19 mouse cellular contexts compared by ENCODE assay signal in genomic region chr7:144898506-144898905, GRCm38 (mm10). TPM values are rescaled to one million over a fixed set of nuclear protein-coding genes. Genes with fewer than 3 reads are reported as not detected.
A peak's percentile ranks its signal among the peaks of the same experiment; 100 is the strongest.
DNase-seq lines count a peak whose midpoint lies in the region; ATAC-seq and TF ChIP-seq lines count a peak whose summit lies in the region.
"Had no signal": no experiment of that assay in that cellular context is flagged by ENCODE, and none has a peak within 500 bp of the region (broad histone marks: within the 10 kb centered on the region; RNA-seq: fewer than 3 reads in every experiment).

No protein-coding gene starts in this region.

- H3K9ac ChIP-seq in hindbrain, embryonic 11.5 days (ENCODE audit: low read depth, low read length) = no peak overlapping the region
- H3K9ac ChIP-seq in midbrain, embryonic 14.5 days (replicated peaks; ENCODE audit: low read length) = 0 out of 2 replicates have a peak overlapping the region, but pooled peaks have one; percentile 1
- H3K9ac ChIP-seq: heart, embryonic 13.5 days; lung, embryonic 14.5 days had no signal

- peak; percentile 41 for DNase-seq in ZHBTc4 (ENCODE audit: low read depth, low spot score)
- DNase-seq in hindbrain, embryonic 11.5 days (ENCODE audit: low spot score) = no peak
- DNase-seq in midbrain, embryonic 14.5 days = peak; percentile 20
- DNase-seq in heart, adult 11 months = no peak
- no peak for DNase-seq in lung, postnatal 14 days
- no peak for DNase-seq in yolk sac, embryonic 10.5 days (ENCODE audit: low spot score)
- DNase-seq: cerebellum, adult 9-11 months; gastrocnemius, postnatal 14 days; layer of hippocampus, adult 9-11 months; lung, embryonic 14.5 days; right cerebral cortex, adult 18-20 months; spleen, adult 18-20 months; thymus, postnatal 4 days had no signal

- H3K9me3 ChIP-seq in E14TG2a.4 (ENCODE audit: low read length) = no peaks in the 10 kb centered on the region
- no peaks in the 10 kb centered on the region for H3K9me3 ChIP-seq in hindbrain, embryonic 11.5 days (ENCODE audit: control insufficient read depth, low read length)
- no peaks in the 10 kb centered on the region for H3K9me3 ChIP-seq in midbrain, embryonic 14.5 days (ENCODE audit: control insufficient read depth, low read length)
- H3K9me3 ChIP-seq: heart, embryonic 13.5 days had no signal

- H3K36me3 ChIP-seq in E14TG2a.4 (ENCODE audit: insufficient read depth, low read length) = peaks cover 22% of the 10 kb centered on the region
- H3K36me3 ChIP-seq in hindbrain, embryonic 11.5 days (ENCODE audit: control insufficient read depth, insufficient read depth, low read length) = no peaks in the 10 kb centered on the region
- no peaks in the 10 kb centered on the region for H3K36me3 ChIP-seq in midbrain, embryonic 14.5 days (ENCODE audit: control insufficient read depth, insufficient read depth, low read length)
- H3K36me3 ChIP-seq: heart, embryonic 13.5 days had no signal

- peaks cover 90% of the 10 kb centered on the region for H3K4me1 ChIP-seq in E14TG2a.4 (replicated peaks; ENCODE audit: low read depth, low read length)
- H3K4me1 ChIP-seq in hindbrain, embryonic 11.5 days (replicated peaks; ENCODE audit: control insufficient read depth, insufficient read depth, low read length) = peaks cover 4% of the 10 kb centered on the region
- peaks cover 20% of the 10 kb centered on the region for H3K4me1 ChIP-seq in midbrain, embryonic 14.5 days (ENCODE audit: control insufficient read depth, insufficient read depth, low read length)

- 20% methylated on average over 6 of the region's 6 CpGs for WGBS in hindbrain, embryonic 11.5 days
- 16% methylated on average over 6 of the region's 6 CpGs for WGBS in midbrain, embryonic 14.5 days

- no peak for TF ChIP-seq CTCF in E14TG2a.4 (conservative IDR thresholded peaks at IDR 0.05; ENCODE audit: low read length)

- H3K27ac ChIP-seq in hindbrain, embryonic 11.5 days (ENCODE audit: low read depth, low read length) = no peak overlapping the region
- no peak overlapping the region for H3K27ac ChIP-seq in midbrain, embryonic 14.5 days (replicated peaks; ENCODE audit: low read depth, low read length)
- H3K27ac ChIP-seq: heart, embryonic 13.5 days; kidney, postnatal 0 days had no signal

- peak overlapping the region; percentile 84 for H3K4me2 ChIP-seq in hindbrain, embryonic 11.5 days (replicated peaks; ENCODE audit: low read depth, low read length)
- H3K4me2 ChIP-seq in midbrain, embryonic 14.5 days (ENCODE audit: low read length) = peak overlapping the region; percentile 93
- H3K4me2 ChIP-seq: heart, embryonic 13.5 days; lung, embryonic 14.5 days had no signal

- H3K4me3 ChIP-seq in E14TG2a.4 (replicated peaks; ENCODE audit: low read length) = peak overlapping the region; percentile 79
- peak overlapping the region; percentile 49 for H3K4me3 ChIP-seq in hindbrain, embryonic 11.5 days (ENCODE audit: low read depth, low read length)
- H3K4me3 ChIP-seq in midbrain, embryonic 14.5 days (replicated peaks; ENCODE audit: low read depth, low read length) = peak overlapping the region; percentile 44; the same call in 1 of the 2 replicates
- H3K4me3 ChIP-seq: heart, embryonic 13.5 days had no signal

- no peak for ATAC-seq in hindbrain, embryonic 11.5 days (ENCODE audit: low FRiP score)
- ATAC-seq in midbrain, embryonic 14.5 days (ENCODE audit: low FRiP score, low TSS enrichment) = no peak

- peaks cover 35% of the 10 kb centered on the region for H3K27me3 ChIP-seq in E14TG2a.4 (ENCODE audit: insufficient read depth, low read length)
- H3K27me3 ChIP-seq in hindbrain, embryonic 11.5 days (ENCODE audit: control insufficient read depth, insufficient read depth, low read length) = peaks cover 22% of the 10 kb centered on the region
- H3K27me3 ChIP-seq in midbrain, embryonic 14.5 days (ENCODE audit: control insufficient read depth, insufficient read depth, low read length) = peaks cover 4% of the 10 kb centered on the region

RNA-seq across cellular contexts. Expression of gene Fgf15, which starts 2.2 kb away (rescaled TPM):
- polyA plus RNA-seq in hindbrain, embryonic 11.5 days (2014; fragmentation: Nextera tagmentation; extraction: Ambion mirVana) = 60.2 and 68.2 TPM in 2 replicates
- 44.5 and 62.6 TPM in 2 replicates for polyA plus RNA-seq in midbrain, embryonic 14.5 days (2014; fragmentation: Nextera tagmentation; extraction: Ambion mirVana)
- polyA plus RNA-seq: liver, adult 2 months; lung, embryonic 14.5 days; testis, adult 2 months had no signal

RNA-seq across cellular contexts. Expression of gene LTO1, which starts 16.4 kb away (rescaled TPM):
- 27.3 and 28.9 TPM in 2 replicates for polyA plus RNA-seq in hindbrain, embryonic 11.5 days (2014; fragmentation: Nextera tagmentation; extraction: Ambion mirVana)
- 25.4 and 34.8 TPM in 2 replicates for polyA plus RNA-seq in midbrain, embryonic 14.5 days (2014; fragmentation: Nextera tagmentation; extraction: Ambion mirVana)

RNA-seq across cellular contexts. Expression of gene Ccnd1, which starts 41.2 kb away (rescaled TPM):
- polyA plus RNA-seq in hindbrain, embryonic 11.5 days (2014; fragmentation: Nextera tagmentation; extraction: Ambion mirVana) = 185 and 200 TPM in 2 replicates
- 40.1 and 76.3 TPM in 2 replicates for polyA plus RNA-seq in midbrain, embryonic 14.5 days (2014; fragmentation: Nextera tagmentation; extraction: Ambion mirVana)

RNA-seq across cellular contexts. Expression of gene Fgf4, which starts 51.3 kb away (rescaled TPM):
- polyA plus RNA-seq in hindbrain, embryonic 11.5 days (2014; fragmentation: Nextera tagmentation; extraction: Ambion mirVana) = 0.04 TPM in 1 of 2 replicates, not detected in the other
- not detected in 2 replicates for polyA plus RNA-seq in midbrain, embryonic 14.5 days (2014; fragmentation: Nextera tagmentation; extraction: Ambion mirVana)
- polyA plus RNA-seq: C2C12; heart, embryonic 13.5 days; kidney, postnatal 0 days; liver, adult 2 months; lung, embryonic 14.5 days; testis, adult 2 months had no signal

Comparison
In these comparisons a context has a peak if more than half of its experiments do, and no peak if none do; other contexts are left out.
1. DNase-seq: peak in ZHBTc4 (single experiment) and midbrain, embryonic 14.5 days (single experiment); none in hindbrain, embryonic 11.5 days (single experiment), heart, adult 11 months (single experiment), lung, postnatal 14 days (single experiment) and yolk sac, embryonic 10.5 days (single experiment).
2. Peak in every context shown above with its lines, with median percentiles within 50 percentile points of each other: H3K4me3 ChIP-seq.